Mouse (Mus musculus): ENCODE measurements around the gene Gm12185. TPM values are rescaled to one million over a fixed set of nuclear protein-coding genes. Genes with fewer than 3 reads are reported as not detected.

Gm12185 gene
- polyA plus RNA-seq, 1 experiment, result 0.58 TPM

Other genes with a start within 250 kb of the Gm12185 start
- 1,217 and 1,275 TPM in 2 replicates for gene Rack1, start 191.9 kb downstream of the Gm12185 start, polyA plus RNA-seq (2012; rRNA removed)
- gene Trim41, start 174.9 kb downstream of the Gm12185 start, polyA plus RNA-seq (2012; rRNA removed), result 34.8 and 37.5 TPM in 2 replicates
- gene Trim7, start 166.1 kb downstream of the Gm12185 start, polyA plus RNA-seq (2012; rRNA removed), result 14.9 and 16.1 TPM in 2 replicates
- gene Gm12184, start 165.6 kb downstream of the Gm12185 start, polyA plus RNA-seq (2012; rRNA removed), result 20.8 and 23.2 TPM in 2 replicates
- 30.5 and 54.8 TPM in 2 replicates for gene Irgm1, start 120.5 kb downstream of the Gm12185 start, polyA plus RNA-seq (2012; rRNA removed)
- gene Gm5431, start 90.0 kb downstream of the Gm12185 start, polyA plus RNA-seq (2012; rRNA removed), result 0.98 and 1.6 TPM in 2 replicates
- 8.6 and 13.8 TPM in 2 replicates for gene Psme2b, start 46.0 kb downstream of the Gm12185 start, polyA plus RNA-seq (2012; rRNA removed)
- 0.34 and 0.74 TPM in 2 replicates for gene Olfr56, start 13.3 kb downstream of the Gm12185 start, polyA plus RNA-seq (2012; rRNA removed)
- gene 9930111J21Rik1, start 12.8 kb downstream of the Gm12185 start, polyA plus RNA-seq (2012; rRNA removed), result 1.9 and 3.4 TPM in 2 replicates
- 6.4 and 10.5 TPM in 2 replicates for gene Tgtp1, start 1.9 kb upstream of the Gm12185 start, polyA plus RNA-seq (2012; rRNA removed)
- 5.9 and 7.8 TPM in 2 replicates for gene 9930111J21Rik2, start 59.0 kb upstream of the Gm12185 start, polyA plus RNA-seq (2012; rRNA removed)
- 17.4 and 36.5 TPM in 2 replicates for gene Tgtp2, start 72.0 kb upstream of the Gm12185 start, polyA plus RNA-seq (2012; rRNA removed)
- gene Ifi47, start 84.4 kb upstream of the Gm12185 start, polyA plus RNA-seq (2012; rRNA removed), result 16.0 and 23.9 TPM in 2 replicates
- 0.06 and 0.14 TPM in 2 replicates for gene Olfr1396, start 122.6 kb upstream of the Gm12185 start, polyA plus RNA-seq (2012; rRNA removed)
- gene Olfr1395, start 150.0 kb upstream of the Gm12185 start, polyA plus RNA-seq (2012; rRNA removed), result not detected in 2 replicates
- gene Olfr1394, start 162.2 kb upstream of the Gm12185 start, polyA plus RNA-seq (2012; rRNA removed), result not detected in 2 replicates
- 0.62 and 0.73 TPM in 2 replicates for gene Btnl9, start 194.9 kb upstream of the Gm12185 start, polyA plus RNA-seq (2012; rRNA removed)
- gene Zfp62, start 211.1 kb upstream of the Gm12185 start, polyA plus RNA-seq (2012; rRNA removed), result 12.4 and 17.0 TPM in 2 replicates